Mouse (Mus musculus): ENCODE measurements around the gene Mcpt8. TPM values are rescaled to one million over a fixed set of nuclear protein-coding genes. Genes with fewer than 3 reads are reported as not detected.
A peak's percentile ranks its signal among the peaks of the same experiment; 100 is the strongest.
"Not testable (repeated sequence)": the region's sequence is repeated elsewhere in the genome, so short reads cannot be mapped to it uniquely, and the experiment has no call there.

Mcpt8 gene
- total RNA-seq (2021) (not detected), polyA plus RNA-seq (2012; rRNA removed) (0.23 TPM in 1 of 2 replicates, not detected in the other)
- long read RNA-seq, result 0 reads

GRCm38 (mm10) chr14:56085167-56085566, at the start of gene Mcpt8:
TSS of gene Mcpt8 (minus strand) at chr14:56085273.
- WGBS, result 92% methylated on average over 2 of the region's 2 CpGs
- TF ChIP-seq CTCF (IDR thresholded peaks at IDR 0.05) (no peak), POLR2A (IDR thresholded peaks at IDR 0.05; ENCODE audit: insufficient read depth, low read depth, low read length) (no peak), EP300 (IDR thresholded peaks at IDR 0.05; ENCODE audit: insufficient read depth, low read depth, low read length) (no peak)
- no peak within 1 kb of the TSS for H3K27ac ChIP-seq
- H3K36me3 ChIP-seq (ENCODE audit: control insufficient read depth, insufficient read depth, low read length), result no peaks in the 10 kb centered on the region
- no peak within 1 kb of the TSS for H3K4me3 ChIP-seq
- no peaks in the 10 kb centered on the region for H3K4me1 ChIP-seq (ENCODE audit: control insufficient read depth, insufficient read depth, low read length)
- intact Hi-C loops (cut with DNase I), result no loop called here
- H3K79me2 ChIP-seq (replicated peaks; ENCODE audit: control insufficient read depth, insufficient read depth, low read length), result no peaks in the 10 kb centered on the region
- no peaks in the 10 kb centered on the region for H3K27me3 ChIP-seq (ENCODE audit: control insufficient read depth, insufficient read depth, low read length)
- no peak within 1 kb of the TSS for H3K9ac ChIP-seq (ENCODE audit: low read depth, low read length)
- no peak for DNase-seq

- H3K36me3 ChIP-seq (ENCODE audit: control insufficient read depth, insufficient read depth, low read length); H3K4me1 ChIP-seq (ENCODE audit: control insufficient read depth, insufficient read depth, low read length); H3K4me3 ChIP-seq; H3K27me3 ChIP-seq (ENCODE audit: control insufficient read depth, insufficient read depth, low read length); DNase-seq; intact Hi-C loops (cut with DNase I); H3K27ac ChIP-seq; H3K9ac ChIP-seq (ENCODE audit: low read depth, low read length); H3K79me2 ChIP-seq (replicated peaks; ENCODE audit: control insufficient read depth, insufficient read depth, low read length): not testable (repeated sequence)
- 63% methylated on average over 1 of the region's 1 CpGs for WGBS
Observed at GRCm38 (mm10) chr14:56133675-56134074, 48.6 kb upstream of the Mcpt8 start.

GRCm38 (mm10) chr14:56132508-56132907, 47.4 kb upstream of the Mcpt8 start, which contains the start of gene Gzmd:
TSS of gene Gzmd (minus strand) at chr14:56132608.
- H3K36me3 ChIP-seq (ENCODE audit: control insufficient read depth, insufficient read depth, low read length); H3K4me3 ChIP-seq; H3K79me2 ChIP-seq (replicated peaks; ENCODE audit: control insufficient read depth, insufficient read depth, low read length); DNase-seq; H3K27ac ChIP-seq; intact Hi-C loops (cut with DNase I); H3K27me3 ChIP-seq (ENCODE audit: control insufficient read depth, insufficient read depth, low read length); H3K4me1 ChIP-seq (ENCODE audit: control insufficient read depth, insufficient read depth, low read length); H3K9ac ChIP-seq (ENCODE audit: low read depth, low read length): not testable (repeated sequence)
- 66% methylated on average over 2 of the region's 2 CpGs for WGBS

GRCm38 (mm10) chr14:56128341-56128740, 43.3 kb upstream of the Mcpt8 start:
- Histone ChIP-seq H3K79me2 (replicated peaks; ENCODE audit: control insufficient read depth, insufficient read depth, low read length) (no peaks in the 10 kb centered on the region), H3K27ac (no peak overlapping the region), H3K4me3 (no peak overlapping the region), H3K4me1 (ENCODE audit: control insufficient read depth, insufficient read depth, low read length) (no peaks in the 10 kb centered on the region), H3K9ac (ENCODE audit: low read depth, low read length) (no peak overlapping the region), H3K27me3 (ENCODE audit: control insufficient read depth, insufficient read depth, low read length) (no peaks in the 10 kb centered on the region), H3K36me3 (ENCODE audit: control insufficient read depth, insufficient read depth, low read length) (no peaks in the 10 kb centered on the region)
- DNase-seq, result no peak
- 53% methylated on average over 3 of the region's 3 CpGs for WGBS
- TF ChIP-seq CTCF (IDR thresholded peaks at IDR 0.05), result peak; percentile 22; the same call in 1 of the 2 replicates
- TF ChIP-seq EP300 (IDR thresholded peaks at IDR 0.05; ENCODE audit: insufficient read depth, low read depth, low read length), result no peak
- intact Hi-C loops (cut with DNase I), result no loop called here

- no peak overlapping the region for H3K9ac ChIP-seq (ENCODE audit: low read depth, low read length)
- H3K4me1 ChIP-seq (ENCODE audit: control insufficient read depth, insufficient read depth, low read length), result no peaks in the 10 kb centered on the region
- H3K27me3 ChIP-seq (ENCODE audit: control insufficient read depth, insufficient read depth, low read length), result no peaks in the 10 kb centered on the region
- no peak overlapping the region for H3K4me3 ChIP-seq
- intact Hi-C loops (cut with DNase I), result no loop called here
- no peak overlapping the region for H3K27ac ChIP-seq
- H3K79me2 ChIP-seq (replicated peaks; ENCODE audit: control insufficient read depth, insufficient read depth, low read length), result no peaks in the 10 kb centered on the region
- TF ChIP-seq POLR2A (IDR thresholded peaks at IDR 0.05; ENCODE audit: insufficient read depth, low read depth, low read length) (no peak), CTCF (IDR thresholded peaks at IDR 0.05) (no peak), EP300 (IDR thresholded peaks at IDR 0.05; ENCODE audit: insufficient read depth, low read depth, low read length) (no peak)
- H3K36me3 ChIP-seq (ENCODE audit: control insufficient read depth, insufficient read depth, low read length), result no peaks in the 10 kb centered on the region
- no peak for DNase-seq
- WGBS, result 81% methylated on average over 3 of the region's 3 CpGs
Observed at GRCm38 (mm10) chr14:56123516-56123915, 38.4 kb upstream of the Mcpt8 start.

- Histone ChIP-seq H3K4me1 (ENCODE audit: control insufficient read depth, insufficient read depth, low read length) (no peaks in the 10 kb centered on the region), H3K4me3 (no peak within 1 kb of the TSS), H3K36me3 (ENCODE audit: control insufficient read depth, insufficient read depth, low read length) (no peaks in the 10 kb centered on the region), H3K9ac (ENCODE audit: low read depth, low read length) (no peak within 1 kb of the TSS), H3K27me3 (ENCODE audit: control insufficient read depth, insufficient read depth, low read length) (no peaks in the 10 kb centered on the region), H3K79me2 (replicated peaks; ENCODE audit: control insufficient read depth, insufficient read depth, low read length) (no peaks in the 10 kb centered on the region), H3K27ac (no peak within 1 kb of the TSS)
- intact Hi-C loops (cut with DNase I), result no loop called here
- TF ChIP-seq POLR2A (IDR thresholded peaks at IDR 0.05; ENCODE audit: insufficient read depth, low read depth, low read length) (no peak), EP300 (IDR thresholded peaks at IDR 0.05; ENCODE audit: insufficient read depth, low read depth, low read length) (no peak), CTCF (IDR thresholded peaks at IDR 0.05) (no peak)
- no peak for DNase-seq
Observed at GRCm38 (mm10) chr14:56120525-56120924, 35.5 kb upstream of the Mcpt8 start, which contains the start of gene Gzme. TSS of gene Gzme (minus strand) at chr14:56120625.

GRCm38 (mm10) chr14:56115531-56116310, 30.6 kb upstream of the Mcpt8 start:
- H3K27ac ChIP-seq; H3K4me1 ChIP-seq (ENCODE audit: control insufficient read depth, insufficient read depth, low read length); H3K36me3 ChIP-seq (ENCODE audit: control insufficient read depth, insufficient read depth, low read length); DNase-seq; H3K4me3 ChIP-seq; intact Hi-C loops (cut with DNase I); H3K27me3 ChIP-seq (ENCODE audit: control insufficient read depth, insufficient read depth, low read length); H3K79me2 ChIP-seq (replicated peaks; ENCODE audit: control insufficient read depth, insufficient read depth, low read length); H3K9ac ChIP-seq (ENCODE audit: low read depth, low read length): not testable (repeated sequence)
- 86% methylated on average over 33 of the region's 33 CpGs for WGBS

Data from heart, adult 2 months (tissue).